Mouse (Mus musculus) layer of hippocampus, adult 2 months (tissue): Measurements from ENCODE around the gene Tango6. TPM values are rescaled to one million over a fixed set of nuclear protein-coding genes. Genes with fewer than 3 reads are reported as not detected.
"Not testable (repeated sequence)": the region's sequence is repeated elsewhere in the genome, so short reads cannot be mapped to it uniquely, and the experiment has no call there.

Experiments used
- DNase-seq, 2 experiments: peaks; one replicate each; pipeline ENCODE4 v3.0.0; 2022; ENCODE audit warnings: low spot score in 2 of 2
- H3K27ac ChIP-seq: fragments of 200-600 bp; 2 replicates; pipeline ENCODE4 v1.8.1; 2022
- H3K4me3 ChIP-seq: fragments of 200-600 bp; 2 replicates; pipeline ENCODE4 v1.8.1; 2022; ENCODE audit warnings: mild to moderate bottlenecking
- CTCF ChIP-seq: fragments of 200-600 bp; conservative IDR thresholded peaks from 2 replicates; pipeline ENCODE4 v1.8.1; 2022; ENCODE audit warnings: antibody characterized with exemption, mild to moderate bottlenecking, moderate library complexity
- total RNA-seq, 2 experiments: library from RNA; stranded (reverse); gene quantifications; 2 replicates each; pipeline ENCODE4 v1.2.3; 2021

Gene Tango6
- total RNA-seq, 2 experiments from 2014 or later = 6.7 to 6.9 TPM

DNA sequence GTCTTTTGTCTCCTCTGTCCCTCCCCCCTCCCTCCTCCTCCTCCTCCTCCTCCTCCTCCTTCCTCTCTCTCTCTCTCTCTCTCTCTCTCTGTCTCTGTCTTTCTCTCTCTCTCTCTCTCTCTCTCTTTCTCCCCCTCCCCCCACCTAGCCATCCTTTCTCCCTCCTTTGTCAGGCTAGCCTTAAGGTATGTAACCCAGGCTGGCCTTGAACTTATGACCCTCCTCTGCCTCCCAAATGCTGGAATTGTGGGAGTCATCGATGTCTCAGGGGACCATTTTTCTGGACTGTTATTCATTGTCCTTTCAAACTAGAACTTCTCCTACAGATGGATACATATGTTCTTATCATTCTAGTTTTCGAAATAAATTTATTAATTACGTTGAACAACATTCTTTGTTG lies 89.6 kb downstream of the Tango6 start:
- H3K27ac ChIP-seq = no peak overlapping the region
- no peak for TF ChIP-seq CTCF
- no peak for DNase-seq
- no peak overlapping the region for H3K4me3 ChIP-seq

DNA sequence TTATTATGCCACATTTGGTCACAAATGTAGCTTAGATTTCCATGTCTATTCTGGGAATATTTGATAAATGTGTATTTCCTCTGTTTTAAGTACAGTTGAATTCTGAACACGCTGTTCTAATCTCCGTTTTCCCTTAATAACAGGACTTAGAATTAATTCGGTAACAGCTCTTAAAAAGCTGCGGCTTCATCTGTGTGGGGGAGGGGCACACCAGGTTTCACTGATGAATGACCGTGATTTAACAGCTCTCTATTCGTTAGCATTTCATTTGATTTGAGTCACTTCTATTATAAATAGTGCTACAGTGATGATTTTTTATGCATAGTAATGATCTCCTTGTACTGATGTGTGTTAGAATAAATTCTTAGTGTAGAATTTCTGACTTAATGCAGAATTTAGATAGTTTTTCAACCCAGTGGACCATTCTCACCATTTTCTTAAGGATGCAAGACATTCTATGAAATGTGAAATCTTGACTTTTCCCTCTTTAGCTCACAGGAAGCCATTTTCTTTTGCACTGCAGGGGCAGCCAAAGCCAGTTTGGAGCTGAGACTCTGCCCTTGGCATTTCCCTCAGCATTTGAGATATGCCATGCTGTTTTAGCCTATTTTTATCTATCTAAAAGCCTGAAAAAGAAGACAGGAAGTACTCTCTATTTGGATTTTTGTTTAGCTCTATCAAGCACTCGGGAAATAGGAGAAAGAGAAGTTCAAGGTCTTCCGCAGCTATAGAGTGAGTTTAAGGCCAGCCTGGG lies 91.9 kb downstream of the Tango6 start:
- peak; percentile 32 to 57 for DNase-seq
- peak overlapping the region; percentile 77 for H3K27ac ChIP-seq
- no peak for TF ChIP-seq CTCF
- H3K4me3 ChIP-seq = no peak overlapping the region

DNA sequence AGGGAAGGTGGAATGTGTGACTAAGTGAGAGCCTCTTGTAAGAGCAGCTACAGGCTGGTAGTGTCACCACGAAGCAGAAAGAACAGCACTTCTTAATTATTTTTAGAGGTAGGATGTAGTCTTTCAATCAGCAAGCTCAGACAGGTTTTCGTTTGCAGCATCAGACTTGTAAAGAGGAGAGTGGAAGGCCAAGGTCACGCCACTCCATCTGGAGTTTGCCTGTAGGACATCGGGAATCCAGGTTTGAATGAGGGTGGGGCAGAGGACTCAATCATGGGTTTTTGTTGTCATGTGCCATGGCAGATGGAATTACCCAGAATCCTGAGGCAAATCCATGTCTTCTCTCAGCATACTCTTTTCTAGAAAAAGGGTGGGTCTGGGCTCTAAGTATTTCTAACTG lies 106.8 kb downstream of the Tango6 start:
- Histone ChIP-seq H3K27ac (no peak overlapping the region), H3K4me3 (no peak overlapping the region)
- DNase-seq = no peak
- no peak for TF ChIP-seq CTCF

DNA sequence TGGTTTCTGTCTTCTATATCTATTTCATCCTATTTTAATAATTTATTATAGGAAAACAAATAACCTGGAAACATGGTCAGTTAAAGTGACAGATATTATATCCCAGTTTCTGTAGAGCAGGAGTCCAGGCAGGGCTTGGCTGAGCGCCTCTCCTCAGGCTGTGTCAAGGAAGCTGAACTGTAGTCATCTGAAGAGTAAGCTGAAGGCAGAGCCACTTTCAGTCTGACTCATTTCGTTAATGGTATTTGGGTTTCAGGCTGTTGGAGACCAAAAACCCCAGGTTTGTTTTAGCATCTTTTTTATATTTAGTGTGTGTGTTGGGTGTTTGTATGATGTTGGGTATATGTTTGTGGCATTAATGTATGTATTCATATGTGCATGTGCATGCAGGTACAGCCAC lies 112.0 kb downstream of the Tango6 start:
- no peak for DNase-seq
- no peak for TF ChIP-seq CTCF
- Histone ChIP-seq H3K4me3 (no peak overlapping the region), H3K27ac (no peak overlapping the region)

DNA sequence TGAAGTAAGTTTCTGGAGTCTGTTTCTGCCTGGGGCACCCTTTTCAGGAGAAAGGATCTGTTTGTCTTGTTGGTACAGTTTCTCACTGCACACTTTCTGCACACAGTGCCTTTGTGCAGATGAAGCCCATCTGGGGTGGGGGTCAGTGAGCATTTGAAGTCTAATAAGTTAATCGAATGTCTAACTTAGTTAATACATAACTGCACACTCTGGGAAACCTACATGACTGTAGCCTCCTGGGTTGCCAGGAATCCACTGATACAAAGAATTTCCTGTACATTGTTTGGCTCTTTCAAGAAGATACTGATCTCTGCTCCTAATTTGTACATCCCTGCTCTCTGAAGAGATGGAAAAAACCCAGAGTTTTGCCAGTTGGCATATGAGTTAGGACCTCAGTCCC lies 117.0 kb downstream of the Tango6 start:
- Histone ChIP-seq H3K27ac (no peak overlapping the region), H3K4me3 (no peak overlapping the region)
- no peak for TF ChIP-seq CTCF
- no peak for DNase-seq

DNA sequence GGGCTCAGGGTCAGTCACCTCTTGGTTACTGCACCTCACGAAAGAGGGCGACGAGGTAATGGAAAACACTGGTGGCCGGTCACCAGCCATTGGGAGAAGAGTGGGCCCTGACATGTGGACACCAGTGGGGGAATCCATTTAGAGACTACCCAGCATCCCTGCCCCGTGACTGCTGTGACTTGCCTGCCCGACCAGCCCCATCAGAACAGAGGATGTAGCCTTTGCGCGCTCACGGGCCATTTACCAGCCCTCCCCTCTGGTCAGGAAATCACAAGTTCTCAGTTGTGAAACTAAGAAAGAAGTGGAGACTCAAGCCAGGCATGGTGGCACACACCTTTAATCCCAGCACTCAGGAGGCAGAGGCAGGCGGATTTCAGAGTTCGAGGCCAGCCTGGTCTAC lies 118.4 kb downstream of the Tango6 start:
- Histone ChIP-seq H3K4me3 (no peak overlapping the region), H3K27ac (no peak overlapping the region)
- TF ChIP-seq CTCF = no peak
- DNase-seq = no peak

DNA sequence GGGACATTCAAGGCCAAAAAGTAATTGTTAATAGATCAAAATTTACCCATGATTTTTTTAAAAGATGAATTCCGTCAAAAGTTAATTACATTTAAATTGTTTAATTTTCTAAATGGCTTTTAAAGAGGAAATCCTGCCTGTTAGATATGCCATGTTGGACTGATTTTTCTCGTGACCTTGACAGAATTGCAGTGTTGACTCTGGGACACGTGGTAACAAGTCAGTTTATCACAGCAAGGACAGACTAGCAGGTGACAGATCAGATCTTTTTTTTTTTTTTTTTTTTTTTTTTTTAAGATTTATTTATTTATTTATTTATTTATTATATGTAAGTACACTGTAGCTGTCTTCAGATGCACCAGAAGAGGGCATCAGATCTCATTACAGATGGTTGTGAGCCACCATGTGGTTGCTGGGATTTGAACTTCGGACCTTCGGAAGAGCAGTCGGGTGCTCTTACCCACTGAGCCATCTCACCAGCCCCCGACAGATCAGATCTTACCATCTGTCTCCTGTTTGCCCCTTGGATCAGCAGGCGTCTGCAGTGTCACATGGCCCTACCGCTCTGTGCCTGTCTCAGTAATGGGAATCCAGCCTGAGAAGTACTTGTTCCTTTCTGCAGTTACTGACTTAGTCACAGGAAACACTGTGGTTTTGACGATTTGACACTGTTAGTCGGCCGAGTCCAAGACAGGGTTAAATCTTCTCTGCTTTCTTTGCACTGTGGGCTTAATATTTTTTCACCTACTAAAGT lies 119.7 kb downstream of the Tango6 start:
- H3K4me3 ChIP-seq, DNase-seq, H3K27ac ChIP-seq: not testable (repeated sequence)

DNA sequence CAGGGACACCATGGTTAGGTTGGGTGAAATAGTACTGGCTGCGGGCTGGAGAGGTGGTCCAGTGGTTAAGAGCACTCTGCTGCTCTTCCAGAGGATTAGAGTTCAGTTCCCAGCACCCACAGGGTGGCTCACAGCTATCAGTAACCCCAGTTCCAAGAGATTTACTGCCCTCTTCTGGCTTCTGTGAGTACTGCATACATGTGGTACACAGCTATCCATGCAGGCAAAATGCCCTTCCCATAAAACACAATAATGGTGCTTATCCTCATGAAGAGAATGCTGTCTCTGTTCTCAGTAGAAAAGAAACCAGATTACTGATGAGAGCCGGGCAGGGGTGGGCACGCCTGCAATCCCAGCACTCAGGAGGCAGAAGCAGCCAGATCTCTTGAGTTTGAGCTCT lies 123.0 kb downstream of the Tango6 start:
- TF ChIP-seq CTCF = peak; percentile 51
- Histone ChIP-seq H3K27ac (no peak overlapping the region), H3K4me3 (no peak overlapping the region)
- no peak for DNase-seq

DNA sequence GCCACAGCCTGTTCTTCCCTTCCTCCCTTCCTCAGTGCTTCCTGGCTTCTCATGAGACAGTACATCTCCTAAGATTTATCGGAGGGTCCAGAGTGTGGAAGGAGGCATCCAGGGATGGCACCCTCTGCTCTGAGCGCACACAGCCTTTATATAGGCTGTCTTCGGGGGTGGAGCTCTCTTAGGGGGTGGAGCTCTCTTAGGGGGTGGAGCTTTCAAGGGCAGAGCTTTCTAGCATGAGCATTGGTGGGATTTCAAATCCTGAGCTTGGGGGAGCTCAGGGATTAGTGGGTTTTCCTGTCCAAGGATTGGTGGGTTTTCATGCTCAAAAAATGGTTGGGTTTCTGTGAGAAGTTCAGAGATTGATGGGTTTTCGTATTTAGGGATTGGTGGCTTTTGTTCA lies 124.6 kb downstream of the Tango6 start:
- no peak overlapping the region for H3K4me3 ChIP-seq
- DNase-seq = no peak
- TF ChIP-seq CTCF = no peak
- H3K27ac ChIP-seq = no peak overlapping the region

DNA sequence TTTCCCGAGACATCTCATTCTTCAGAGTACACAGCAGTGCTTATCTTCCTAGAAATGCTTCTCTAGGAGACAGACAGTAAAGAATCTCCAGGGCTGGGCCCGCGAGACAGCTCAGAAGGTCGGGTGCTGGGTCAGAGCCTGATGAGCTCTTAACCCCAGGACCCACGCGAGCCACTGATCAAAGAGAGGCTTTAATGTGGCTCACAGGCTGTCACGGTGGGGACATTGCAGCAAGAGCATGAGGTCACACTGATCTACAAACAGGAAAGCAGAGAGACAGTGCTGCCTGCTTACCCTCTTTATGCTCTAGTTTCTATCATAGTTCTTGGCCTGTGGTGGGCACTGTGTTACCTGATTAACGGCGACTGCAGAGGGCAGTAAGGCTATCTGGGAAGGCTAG lies 126.9 kb downstream of the Tango6 start:
- no peak for TF ChIP-seq CTCF
- DNase-seq = no peak
- Histone ChIP-seq H3K4me3 (no peak overlapping the region), H3K27ac (no peak overlapping the region)

DNA sequence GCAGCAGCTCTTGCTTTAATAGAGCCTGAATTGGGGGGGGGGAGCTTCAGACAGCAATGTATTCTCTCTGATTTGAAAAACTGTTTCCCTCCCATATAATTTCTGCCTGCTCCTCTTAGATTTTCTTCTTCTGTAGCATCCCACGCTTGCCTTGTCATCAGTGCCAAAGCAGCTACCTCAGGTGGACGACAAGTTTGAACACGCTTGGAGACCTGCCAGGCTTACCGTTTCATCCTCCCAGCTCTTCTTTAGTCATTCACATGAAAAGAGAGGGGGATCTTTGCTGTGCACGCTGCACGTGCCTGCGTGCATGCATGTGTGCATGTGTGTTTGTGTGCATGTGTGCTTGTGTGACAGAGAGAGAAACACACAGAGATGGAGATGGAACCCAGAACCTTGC lies 127.5 kb downstream of the Tango6 start:
- TF ChIP-seq CTCF = no peak
- no peak overlapping the region for H3K27ac ChIP-seq
- peak in 1 of 2 experiments; percentile 8 for DNase-seq
- no peak overlapping the region for H3K4me3 ChIP-seq

DNA sequence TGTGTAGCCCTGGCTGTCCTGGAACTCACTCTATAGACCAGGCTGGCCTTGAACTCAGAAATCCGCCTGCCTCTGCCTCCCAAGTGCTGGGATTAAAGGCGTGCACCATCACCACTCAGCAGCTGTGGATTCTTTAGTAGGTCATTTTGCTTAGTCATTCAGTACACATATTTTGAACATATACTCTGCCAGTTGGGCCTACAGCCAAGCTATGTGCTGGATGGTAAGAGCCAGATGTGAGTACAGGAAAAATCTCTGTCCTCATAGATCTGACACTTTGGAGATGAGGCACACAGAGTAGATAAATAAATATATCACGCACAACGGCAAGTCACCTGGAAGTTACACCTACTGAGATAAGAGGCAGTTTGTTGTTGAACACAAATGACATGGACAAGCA lies 129.7 kb downstream of the Tango6 start:
- Histone ChIP-seq H3K27ac (no peak overlapping the region), H3K4me3 (no peak overlapping the region)
- DNase-seq = no peak
- TF ChIP-seq CTCF = no peak

DNA sequence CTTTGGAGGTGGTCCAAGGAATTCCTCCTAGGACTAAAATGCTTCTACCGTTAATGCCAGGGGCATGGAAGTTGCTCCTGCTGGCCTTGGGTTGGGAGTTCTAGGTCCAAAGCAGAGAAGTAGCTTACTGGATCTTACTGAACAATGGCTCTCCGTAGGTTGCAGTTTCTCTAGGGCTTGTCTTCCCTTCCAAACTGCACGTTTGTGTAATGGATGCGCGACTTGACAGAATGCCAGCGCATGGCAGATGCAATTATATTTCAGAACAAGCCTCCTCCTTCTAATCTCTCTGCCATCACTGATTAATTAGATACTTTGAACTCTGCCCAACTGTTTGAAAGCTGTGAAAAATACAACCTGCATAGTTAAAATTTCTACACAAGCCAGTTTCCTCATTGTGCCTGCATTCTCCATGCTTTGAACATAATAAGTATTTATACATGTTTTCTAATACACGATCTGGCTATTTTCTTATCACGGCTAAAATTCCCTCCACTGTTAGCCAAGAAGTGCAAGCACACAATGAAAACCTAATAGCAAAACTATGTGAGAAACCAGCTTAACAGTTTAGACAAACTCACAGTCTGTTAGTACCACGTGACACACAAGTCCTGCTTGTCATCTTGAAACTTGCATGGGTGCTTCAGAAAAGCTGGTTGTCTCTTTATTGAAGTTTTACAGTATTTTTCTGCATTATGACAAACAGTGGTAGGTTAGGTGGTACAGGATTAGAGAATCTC lies 133.7 kb downstream of the Tango6 start:
- peak; percentile 64 to 75 for DNase-seq
- peak overlapping the region; percentile 67 for H3K27ac ChIP-seq
- TF ChIP-seq CTCF = no peak
- no peak overlapping the region for H3K4me3 ChIP-seq
